Mouse (Mus musculus): ENCODE data around the gene Faim2. TPM values are rescaled to one million over a fixed set of nuclear protein-coding genes. Genes with fewer than 3 reads are reported as not detected.

Gene Faim2
- polyA plus RNA-seq, 1 experiment from 2014 or later: 0.59 TPM

DNA sequence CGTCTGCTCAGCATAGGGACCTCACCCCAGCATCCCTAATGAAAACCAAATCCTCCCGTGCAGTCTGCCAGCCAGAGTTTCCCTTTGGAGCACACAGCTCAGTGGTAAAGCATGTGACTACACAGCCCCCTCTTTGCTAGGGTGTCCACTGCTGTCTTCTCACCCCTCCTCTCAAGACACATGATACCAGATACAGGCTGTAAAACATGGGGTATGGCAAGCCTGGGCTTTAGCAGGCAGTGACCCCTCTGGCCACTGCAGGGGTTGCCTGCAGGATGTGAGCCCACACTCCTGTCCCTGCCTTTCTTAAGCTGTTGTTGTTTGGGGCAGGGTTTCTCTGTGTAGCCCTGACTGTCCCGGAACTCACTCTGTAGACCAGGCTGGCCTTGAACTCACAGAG is 4.1 kb upstream of the Faim2 start:
- H3K36me3 ChIP-seq: no peaks in the 10 kb centered on the region
- H3K27ac ChIP-seq: no peak overlapping the region
- H3K4me3 ChIP-seq: no peak overlapping the region
- 61% methylated on average over 3 of the region's 3 CpGs for WGBS
- no peaks in the 10 kb centered on the region for H3K9me3 ChIP-seq
- peaks cover 100% of the 10 kb centered on the region for H3K27me3 ChIP-seq (ENCODE audit: insufficient read depth, poor library complexity, severe bottlenecking)
- DNase-seq (ENCODE audit: low spot score): no peak
- peaks cover 19% of the 10 kb centered on the region for H3K4me1 ChIP-seq

DNA sequence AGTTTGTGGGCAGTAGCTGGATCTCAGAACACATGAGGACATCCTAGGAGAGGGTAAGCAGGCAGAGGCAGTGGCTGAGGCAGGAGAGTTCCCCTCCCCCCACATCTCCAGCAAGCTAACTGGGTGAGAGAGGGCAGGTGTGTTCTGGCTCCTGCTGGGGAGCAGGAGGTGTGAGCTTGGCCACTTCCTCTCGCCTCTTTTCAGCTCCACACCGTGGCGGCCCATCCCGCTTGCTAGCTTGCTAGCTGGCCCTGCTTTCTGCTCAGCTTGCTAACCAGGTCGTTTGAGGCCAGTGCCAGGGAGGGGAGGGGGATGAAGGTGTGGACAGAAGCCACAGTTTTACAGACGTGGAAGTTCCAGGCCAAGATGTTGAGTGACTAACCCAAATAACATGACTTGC is 3.2 kb upstream of the Faim2 start:
- no peak overlapping the region for H3K4me3 ChIP-seq
- peaks cover 100% of the 10 kb centered on the region for H3K27me3 ChIP-seq (ENCODE audit: insufficient read depth, poor library complexity, severe bottlenecking)
- H3K27ac ChIP-seq: no peak overlapping the region; the same call in 1 of the 2 replicates
- peaks cover 13% of the 10 kb centered on the region; the same call in 1 of the 2 replicates for H3K4me1 ChIP-seq
- H3K36me3 ChIP-seq: no peaks in the 10 kb centered on the region
- DNase-seq (ENCODE audit: low spot score): no peak
- WGBS: 28% methylated on average over 6 of the region's 6 CpGs
- no peaks in the 10 kb centered on the region for H3K9me3 ChIP-seq

DNA sequence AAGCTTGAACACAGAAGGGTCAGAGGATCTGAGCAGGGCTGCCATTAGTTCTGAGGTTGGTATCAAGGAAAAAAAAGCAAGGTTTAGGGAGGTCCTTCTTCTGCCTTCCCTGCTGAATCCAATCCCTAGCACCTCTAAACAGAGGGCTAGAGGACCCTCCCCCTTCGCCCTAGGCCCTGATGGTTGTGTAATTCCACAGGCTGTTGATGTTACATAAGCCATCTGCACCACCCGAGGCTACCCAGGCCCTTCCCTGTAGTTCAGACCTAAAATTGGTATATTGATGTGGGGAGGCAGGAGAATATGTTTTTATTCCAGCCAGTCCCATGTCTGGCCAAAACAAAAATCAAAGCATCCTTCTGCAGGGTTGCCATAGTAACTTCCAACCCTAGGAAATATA is 1.3 kb downstream of the Faim2 start:
- H3K27me3 ChIP-seq (ENCODE audit: insufficient read depth, poor library complexity, severe bottlenecking): peaks cover 100% of the 10 kb centered on the region
- WGBS: 44% methylated on average over 2 of the region's 2 CpGs

DNA sequence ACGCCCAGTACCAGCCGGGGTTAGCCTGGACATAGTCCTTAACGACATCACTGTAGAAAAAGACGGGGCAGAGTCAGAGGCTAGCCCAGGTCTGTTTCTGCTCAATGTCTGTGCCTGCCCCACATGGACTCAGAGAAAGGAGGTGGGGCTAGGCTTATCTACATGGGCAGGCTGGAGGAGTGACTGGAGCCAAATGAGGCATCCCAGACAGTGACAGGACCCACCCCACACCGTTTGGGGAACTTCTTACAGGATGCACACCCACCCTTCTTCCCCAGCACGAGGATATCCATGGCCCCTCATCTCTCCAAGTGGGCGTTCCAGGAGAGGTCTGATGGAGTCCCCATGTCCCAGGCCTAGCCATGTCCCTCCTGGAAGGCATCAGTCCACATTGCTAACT is 7.7 kb downstream of the Faim2 start:
- WGBS: 58% methylated on average over 7 of the region's 7 CpGs
- DNase-seq (ENCODE audit: low spot score): no peak
- Histone ChIP-seq H3K4me3 (no peak overlapping the region), H3K9me3 (no peaks in the 10 kb centered on the region), H3K27ac (no peak overlapping the region), H3K36me3 (no peaks in the 10 kb centered on the region; the same call in 1 of the 2 replicates), H3K4me1 (peaks cover 10% of the 10 kb centered on the region), H3K27me3 (ENCODE audit: insufficient read depth, poor library complexity, severe bottlenecking) (peaks cover 100% of the 10 kb centered on the region)

More for the DNA sequence above, 1.3 kb downstream of the Faim2 start:
- H3K36me3 ChIP-seq: no peaks in the 10 kb centered on the region; the same call in 1 of the 2 replicates
- no peaks in the 10 kb centered on the region for H3K9me3 ChIP-seq
- no peak overlapping the region for H3K4me3 ChIP-seq
- no peak for DNase-seq (ENCODE audit: low spot score)
- H3K4me1 ChIP-seq: peaks cover 13% of the 10 kb centered on the region; the same call in 1 of the 2 replicates
- no peak overlapping the region for H3K27ac ChIP-seq

DNA sequence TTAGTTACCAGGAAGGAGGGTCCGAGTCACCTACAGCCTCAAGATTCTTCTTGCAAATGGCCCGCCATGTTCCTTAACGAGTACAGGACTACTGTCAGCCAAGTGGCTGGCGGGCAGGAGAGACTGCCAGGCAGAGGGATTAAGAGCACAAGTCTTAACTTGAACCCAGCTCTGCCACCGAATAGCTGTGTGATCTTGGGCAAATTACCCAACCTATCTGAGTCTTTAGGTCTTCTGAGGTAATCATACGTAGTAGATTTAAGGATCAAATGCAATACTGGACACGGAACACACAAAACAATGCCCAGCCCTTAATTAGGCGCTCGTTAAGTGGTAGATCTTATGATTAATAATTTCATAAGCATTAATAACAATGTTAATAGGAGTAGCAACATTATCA is 8.3 kb downstream of the Faim2 start:
- Histone ChIP-seq H3K27me3 (ENCODE audit: insufficient read depth, poor library complexity, severe bottlenecking) (peaks cover 100% of the 10 kb centered on the region), H3K4me3 (no peak overlapping the region), H3K4me1 (peaks cover 10% of the 10 kb centered on the region), H3K36me3 (no peaks in the 10 kb centered on the region; the same call in 1 of the 2 replicates), H3K9me3 (no peaks in the 10 kb centered on the region), H3K27ac (no peak overlapping the region)
- DNase-seq (ENCODE audit: low spot score): no peak
- WGBS: 89% methylated on average over 9 of the region's 9 CpGs

DNA sequence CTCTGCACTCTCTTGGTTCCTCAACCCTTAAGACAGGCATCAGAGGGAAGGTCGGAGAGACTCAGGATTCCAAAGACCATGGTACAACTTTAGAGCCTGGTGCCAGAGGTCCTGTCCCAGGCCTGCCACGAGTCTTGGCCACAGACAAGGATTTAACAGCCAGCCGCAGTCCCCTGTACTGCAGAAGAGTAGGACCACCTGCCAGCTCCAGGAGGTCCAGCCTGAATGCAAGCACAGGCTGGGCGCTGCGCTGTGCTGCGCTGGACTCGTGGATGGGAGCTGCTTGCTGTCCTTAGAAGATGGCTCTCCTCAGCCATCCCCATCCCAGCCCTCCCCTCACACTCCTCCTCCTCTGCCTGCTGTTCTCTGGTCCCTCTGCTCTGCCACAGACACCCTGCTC is 10.2 kb downstream of the Faim2 start:
- H3K4me3 ChIP-seq: no peak overlapping the region
- no peaks in the 10 kb centered on the region for H3K9me3 ChIP-seq
- H3K4me1 ChIP-seq: peaks cover 10% of the 10 kb centered on the region
- WGBS: 74% methylated on average over 7 of the region's 7 CpGs
- H3K27ac ChIP-seq: 0 out of 2 replicates have a peak overlapping the region, but pooled peaks have one; percentile 37
- H3K36me3 ChIP-seq: no peaks in the 10 kb centered on the region
- peaks cover 99% of the 10 kb centered on the region for H3K27me3 ChIP-seq (ENCODE audit: insufficient read depth, poor library complexity, severe bottlenecking)
- DNase-seq (ENCODE audit: low spot score): no peak

DNA sequence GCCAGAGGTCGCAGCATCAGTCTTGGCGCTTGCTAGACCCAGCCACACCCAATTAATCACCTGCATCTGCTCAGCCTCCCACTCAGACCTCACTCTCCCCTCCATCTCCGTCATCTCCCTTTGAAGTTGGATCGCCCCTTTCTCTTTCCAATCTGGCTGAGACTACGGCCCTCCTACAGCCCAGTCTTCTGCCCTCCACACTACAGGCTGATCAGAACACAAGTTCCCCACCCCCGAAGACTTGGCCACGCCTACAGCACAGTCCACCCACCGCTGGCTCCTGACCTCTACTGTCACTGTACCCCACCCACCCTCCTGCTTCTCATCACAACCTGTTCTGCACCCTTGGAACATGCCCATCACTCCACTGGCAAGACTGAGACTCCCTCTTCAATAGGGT is 11.2 kb downstream of the Faim2 start:
- peaks cover 99% of the 10 kb centered on the region for H3K27me3 ChIP-seq (ENCODE audit: insufficient read depth, poor library complexity, severe bottlenecking)
- WGBS: 57% methylated on average over 8 of the region's 8 CpGs

DNA sequence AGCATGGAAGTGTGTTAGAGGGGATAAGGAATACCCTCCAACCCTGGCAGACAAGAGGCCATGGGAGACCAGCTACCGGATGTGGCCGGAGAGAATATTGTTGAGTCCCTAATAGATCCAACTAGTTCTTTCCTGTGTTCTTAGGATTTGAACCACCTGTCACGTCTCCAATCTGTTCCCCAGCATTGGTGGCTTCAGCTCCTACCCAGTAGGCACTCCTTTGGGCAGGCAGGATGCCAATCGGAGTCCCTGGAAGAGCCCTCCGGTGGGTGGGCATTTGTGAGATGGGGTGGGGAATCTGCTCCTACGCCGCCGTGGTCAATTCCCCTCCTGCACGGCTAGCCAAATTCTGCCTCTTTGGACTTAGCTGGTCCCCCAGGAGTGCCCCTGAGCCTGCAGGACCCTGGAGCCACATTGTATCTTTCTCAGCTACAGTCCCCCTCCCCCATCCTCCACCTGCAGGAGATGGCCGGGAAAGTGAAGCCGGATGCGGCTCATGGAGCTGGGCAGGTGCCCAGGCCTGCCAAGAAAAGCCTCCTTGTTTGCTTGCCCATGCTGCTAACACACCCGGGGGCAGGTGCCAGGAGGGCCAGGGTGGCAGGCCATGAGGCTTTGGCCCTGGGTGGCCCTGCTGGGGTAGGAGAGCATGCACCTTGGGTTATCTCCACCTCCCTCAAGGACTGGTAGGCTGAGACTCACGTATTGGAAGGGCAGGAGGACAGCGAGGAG is 16.0 kb downstream of the Faim2 start:
- 81% methylated on average over 15 of the region's 15 CpGs for WGBS
- Histone ChIP-seq H3K4me3 (no peak overlapping the region), H3K9me3 (no peaks in the 10 kb centered on the region), H3K27ac (no peak overlapping the region), H3K27me3 (ENCODE audit: insufficient read depth, poor library complexity, severe bottlenecking) (peaks cover 87% of the 10 kb centered on the region), H3K36me3 (no peaks in the 10 kb centered on the region), H3K4me1 (peaks cover 5% of the 10 kb centered on the region; the same call in 1 of the 2 replicates)
- DNase-seq (ENCODE audit: low spot score): no peak

More for the DNA sequence above, 11.2 kb downstream of the Faim2 start:
- H3K36me3 ChIP-seq: no peaks in the 10 kb centered on the region
- peaks cover 14% of the 10 kb centered on the region for H3K4me1 ChIP-seq
- no peaks in the 10 kb centered on the region for H3K9me3 ChIP-seq
- no peak overlapping the region for H3K4me3 ChIP-seq
- H3K27ac ChIP-seq: no peak overlapping the region
- no peak for DNase-seq (ENCODE audit: low spot score)

DNA sequence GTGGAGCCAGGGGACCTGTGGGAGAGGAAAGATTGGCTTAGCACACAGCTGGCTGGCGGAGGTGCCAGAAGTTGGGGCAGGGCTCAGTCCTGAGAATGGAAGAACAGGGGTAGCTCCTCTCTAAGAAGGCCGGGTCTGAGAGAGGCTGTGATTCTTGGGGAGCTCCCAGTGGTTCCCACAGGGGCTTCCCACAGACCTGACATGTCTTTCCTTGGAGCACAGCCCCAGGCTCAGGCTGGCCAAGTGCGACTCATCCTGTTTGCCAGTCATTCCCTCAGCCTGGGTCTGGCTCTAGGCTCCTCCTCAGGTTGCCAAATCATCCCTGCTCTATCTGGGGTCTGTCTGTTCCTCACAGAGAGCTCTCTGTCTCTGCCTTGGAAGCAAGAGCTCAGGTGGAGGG is 17.3 kb downstream of the Faim2 start:
- peaks cover 14% of the 10 kb centered on the region; the same call in 1 of the 2 replicates for H3K4me1 ChIP-seq
- H3K4me3 ChIP-seq: no peak overlapping the region
- H3K27me3 ChIP-seq (ENCODE audit: insufficient read depth, poor library complexity, severe bottlenecking): peaks cover 83% of the 10 kb centered on the region
- H3K9me3 ChIP-seq: no peaks in the 10 kb centered on the region
- H3K27ac ChIP-seq: 0 out of 2 replicates have a peak overlapping the region, but pooled peaks have one; percentile 11
- WGBS: 77% methylated on average over 3 of the region's 3 CpGs
- DNase-seq (ENCODE audit: low spot score): no peak
- no peaks in the 10 kb centered on the region for H3K36me3 ChIP-seq

DNA sequence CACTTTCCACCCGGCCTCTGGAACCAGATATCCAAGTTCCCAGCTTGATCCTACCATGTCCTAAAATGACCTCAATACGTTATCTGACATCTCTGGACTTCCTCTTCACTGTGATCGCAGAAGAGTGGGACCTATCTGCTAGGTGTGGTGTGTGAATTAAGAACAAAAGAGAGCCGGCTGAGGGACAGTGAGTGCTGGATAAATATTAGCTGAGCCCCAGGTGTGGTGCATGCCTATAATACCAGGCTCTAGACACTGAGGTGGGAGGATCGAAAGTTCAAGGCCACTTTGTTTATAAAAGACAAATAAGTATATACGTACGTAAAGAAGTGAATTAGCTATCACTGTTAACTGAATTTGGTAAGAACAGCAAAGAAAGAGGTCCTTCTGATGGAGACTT is 18.1 kb downstream of the Faim2 start:
- no peaks in the 10 kb centered on the region for H3K36me3 ChIP-seq
- no peak for DNase-seq (ENCODE audit: low spot score)
- H3K27me3 ChIP-seq (ENCODE audit: insufficient read depth, poor library complexity, severe bottlenecking): peaks cover 83% of the 10 kb centered on the region
- H3K4me3 ChIP-seq: no peak overlapping the region
- 78% methylated on average over 7 of the region's 7 CpGs for WGBS
- H3K27ac ChIP-seq: no peak overlapping the region
- no peaks in the 10 kb centered on the region for H3K9me3 ChIP-seq
- peaks cover 22% of the 10 kb centered on the region; the same call in 1 of the 2 replicates for H3K4me1 ChIP-seq

DNA sequence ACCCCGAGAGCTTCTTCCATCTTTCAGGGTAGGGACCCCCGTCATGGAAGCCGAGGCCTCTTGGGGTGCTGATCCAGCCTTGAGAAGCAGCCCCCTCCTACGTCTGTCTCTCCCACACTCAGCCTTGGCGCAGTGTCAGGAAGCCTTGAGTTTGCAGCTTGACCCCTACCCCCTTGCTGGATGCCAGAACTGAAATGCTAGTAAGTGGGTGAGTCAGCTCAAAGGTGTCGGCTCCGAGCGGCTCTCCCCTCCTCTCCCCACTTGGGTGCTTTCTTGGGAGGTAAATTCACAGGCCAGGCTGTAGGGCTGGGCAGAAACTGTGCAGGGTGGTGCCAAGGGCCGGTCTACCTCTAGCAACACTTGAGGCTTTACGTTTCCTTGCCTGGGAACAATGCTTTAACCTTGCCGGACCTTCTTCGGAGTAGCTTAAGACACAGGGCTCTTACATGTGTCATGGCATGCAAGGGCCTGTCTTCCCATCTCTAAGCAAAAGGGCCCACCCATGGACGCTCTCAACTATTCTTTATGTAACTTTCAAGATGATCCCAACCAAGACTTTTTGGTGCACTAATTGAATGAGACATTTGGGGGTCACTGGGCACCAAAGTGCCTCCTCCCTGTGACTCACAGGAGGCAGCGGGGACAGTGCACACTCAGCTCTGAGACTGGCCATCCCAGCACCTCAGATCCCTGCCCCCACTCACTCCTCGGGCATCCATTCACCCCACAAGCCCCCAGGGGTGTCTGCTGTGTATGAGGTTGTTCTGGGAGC is 22.5 kb downstream of the Faim2 start:
- DNase-seq (ENCODE audit: low spot score): no peak
- Histone ChIP-seq H3K4me1 (peaks cover 46% of the 10 kb centered on the region), H3K9me3 (no peaks in the 10 kb centered on the region), H3K36me3 (no peaks in the 10 kb centered on the region), H3K27me3 (ENCODE audit: insufficient read depth, poor library complexity, severe bottlenecking) (peaks cover 86% of the 10 kb centered on the region), H3K4me3 (no peak overlapping the region), H3K27ac (peak overlapping the region; percentile 67; the same call in 1 of the 2 replicates)
- 62% methylated on average over 15 of the region's 15 CpGs for WGBS

DNA sequence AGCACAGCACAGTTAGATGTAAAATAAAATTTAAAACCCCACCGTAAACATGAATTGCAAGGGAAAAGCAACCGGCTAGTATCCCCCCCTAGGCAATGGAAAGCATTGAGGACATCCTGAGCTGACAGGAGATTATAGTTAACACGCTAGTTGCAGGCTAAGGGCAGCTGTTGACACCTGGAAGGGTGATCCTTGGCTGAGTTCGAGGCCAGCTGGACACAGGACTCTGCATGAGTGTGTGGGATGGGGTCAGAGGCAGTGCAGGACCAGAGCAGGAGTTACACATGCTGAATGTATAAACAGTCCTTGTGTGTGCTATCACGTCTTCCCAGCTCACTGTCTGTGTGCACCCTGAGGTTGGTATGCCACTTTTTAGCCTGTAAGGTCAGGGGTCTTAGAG is 24.7 kb downstream of the Faim2 start:
- H3K36me3 ChIP-seq: no peaks in the 10 kb centered on the region
- H3K4me3 ChIP-seq: no peak overlapping the region
- DNase-seq (ENCODE audit: low spot score): no peak
- H3K9me3 ChIP-seq: no peaks in the 10 kb centered on the region
- no peak overlapping the region for H3K27ac ChIP-seq
- H3K4me1 ChIP-seq: peaks cover 69% of the 10 kb centered on the region
- WGBS: 54% methylated on average over 5 of the region's 5 CpGs
- peaks cover 79% of the 10 kb centered on the region for H3K27me3 ChIP-seq (ENCODE audit: insufficient read depth, poor library complexity, severe bottlenecking)

DNA sequence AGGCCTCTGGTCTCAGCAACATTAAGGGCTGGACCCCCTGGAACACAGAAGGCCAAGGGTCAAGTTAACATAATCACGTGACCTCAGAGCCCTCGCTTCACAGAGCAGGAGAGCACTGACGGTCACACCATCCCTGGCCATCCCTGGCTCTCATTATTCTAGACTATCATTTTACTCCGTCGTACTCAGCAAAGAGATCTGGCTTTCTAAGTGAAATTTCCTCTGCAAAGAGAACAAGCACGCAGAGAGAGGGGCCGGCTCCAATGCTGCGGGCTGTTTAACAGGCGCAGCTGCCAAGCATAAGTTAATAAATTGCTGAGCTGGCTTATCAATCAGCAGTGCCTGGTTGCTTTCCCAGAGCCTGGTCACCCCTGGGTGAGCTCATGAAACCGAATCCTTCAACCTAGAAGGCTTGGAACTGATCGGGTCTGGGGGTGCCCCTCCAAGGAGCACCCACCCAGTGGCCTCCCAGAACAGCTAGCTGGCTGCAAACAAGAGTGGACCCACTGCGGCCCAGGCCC is 25.6 kb downstream of the Faim2 start:
- Histone ChIP-seq H3K9me3 (no peaks in the 10 kb centered on the region), H3K4me1 (peaks cover 77% of the 10 kb centered on the region), H3K36me3 (no peaks in the 10 kb centered on the region), H3K27ac (0 out of 2 replicates have a peak overlapping the region, but pooled peaks have one; percentile 17), H3K4me3 (no peak overlapping the region), H3K27me3 (ENCODE audit: insufficient read depth, poor library complexity, severe bottlenecking) (peaks cover 83% of the 10 kb centered on the region)
- WGBS: 69% methylated on average over 12 of the region's 12 CpGs
- no peak for DNase-seq (ENCODE audit: low spot score)

Measured in heart, embryonic 10.5 days (tissue).